Mouse (Mus musculus) kidney, adult 11 months (tissue): ENCODE data around the gene Hivep3.

Experiments used
- DNase-seq: peaks from one replicate; pipeline ENCODE4 v3.0.0; 2022

The Hivep3 gene

DNA sequence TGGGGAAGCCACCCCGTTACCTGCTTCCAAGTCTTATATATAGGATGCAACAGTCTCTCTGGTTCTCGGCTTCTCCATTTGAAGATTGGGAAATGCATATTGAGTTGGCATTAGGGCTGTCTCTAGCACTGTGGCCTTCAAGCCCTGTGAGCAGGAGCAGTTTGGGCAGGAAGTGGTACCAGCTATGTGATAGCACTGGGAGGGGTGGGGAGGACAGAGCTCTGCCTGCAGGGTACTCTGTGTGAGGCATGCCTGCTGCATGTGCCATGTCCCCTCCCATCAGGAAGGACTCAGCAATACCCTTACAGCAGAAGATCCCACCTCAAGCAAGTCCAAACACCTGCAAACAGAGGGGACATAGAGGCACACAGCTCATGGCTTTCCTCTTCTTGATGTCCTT is 142.0 kb downstream of the Hivep3 start:
- DNase-seq: no peak

DNA sequence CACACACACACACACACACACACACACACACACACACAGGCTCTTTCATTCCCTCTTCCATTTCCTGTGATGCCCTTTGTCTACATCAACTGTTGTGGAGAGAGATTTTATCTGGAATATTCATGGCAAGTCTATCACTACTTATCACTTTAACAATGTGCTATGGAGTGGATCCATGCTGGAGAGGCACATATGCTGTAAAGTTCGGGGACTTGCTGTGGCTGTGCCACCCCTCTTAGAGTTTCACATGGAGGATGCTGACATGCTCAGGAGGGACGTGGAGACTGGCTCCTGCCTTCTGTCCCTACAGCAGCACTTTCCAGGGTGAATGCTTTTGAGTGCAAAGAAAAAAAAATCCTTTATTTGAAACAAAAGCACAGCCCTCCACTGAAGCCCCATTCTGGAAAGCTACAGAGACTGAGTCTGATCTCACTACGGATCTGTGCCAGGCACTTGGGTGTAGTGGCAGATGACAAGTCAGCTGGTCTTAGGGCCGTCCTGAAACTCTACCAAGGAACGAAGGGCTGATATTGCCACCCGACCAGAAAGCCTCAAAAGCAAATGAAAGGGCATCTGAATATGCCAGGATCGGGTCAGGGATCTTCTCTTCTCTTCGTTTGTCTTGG is 143.1 kb downstream of the Hivep3 start:
- DNase-seq: no peak

DNA sequence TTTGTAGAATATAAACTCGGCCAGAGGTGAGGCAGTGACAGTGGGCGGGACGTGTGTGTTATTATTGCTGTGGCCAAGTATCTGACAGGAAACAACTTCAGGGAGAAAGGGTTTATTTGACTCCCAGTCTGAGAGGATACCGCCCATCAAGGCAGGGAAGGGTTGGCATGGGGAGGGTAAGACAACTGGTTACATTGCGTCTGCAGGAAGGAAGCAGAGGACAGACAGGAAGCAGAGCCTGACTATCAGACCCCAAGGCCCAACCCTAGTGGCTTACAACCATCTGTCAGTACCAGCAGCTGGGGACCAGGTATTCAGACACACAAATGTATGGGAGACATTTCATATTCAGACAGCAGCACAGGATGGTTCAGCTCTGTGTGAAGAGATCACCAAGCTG is 144.6 kb downstream of the Hivep3 start:
- DNase-seq: no peak

DNA sequence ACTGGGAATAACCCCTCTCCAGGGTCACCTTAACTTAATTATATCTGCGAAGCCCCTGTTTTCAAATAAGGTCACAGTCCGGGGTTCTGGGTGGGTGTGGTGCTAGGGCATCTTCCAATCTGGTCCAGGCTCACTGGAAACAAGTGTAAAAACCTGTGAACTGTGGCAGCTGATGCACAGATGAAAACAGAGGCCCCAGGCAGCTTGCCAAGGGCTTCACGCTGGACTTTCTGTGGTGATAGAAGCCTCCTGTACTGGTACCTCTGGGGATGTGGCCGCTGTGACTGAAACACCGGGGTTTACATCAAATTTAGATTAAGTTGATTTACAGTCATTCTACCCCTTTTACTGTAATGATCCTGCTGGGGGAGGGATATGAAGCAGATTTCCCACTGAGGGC is 146.1 kb downstream of the Hivep3 start:
- no peak for DNase-seq

DNA sequence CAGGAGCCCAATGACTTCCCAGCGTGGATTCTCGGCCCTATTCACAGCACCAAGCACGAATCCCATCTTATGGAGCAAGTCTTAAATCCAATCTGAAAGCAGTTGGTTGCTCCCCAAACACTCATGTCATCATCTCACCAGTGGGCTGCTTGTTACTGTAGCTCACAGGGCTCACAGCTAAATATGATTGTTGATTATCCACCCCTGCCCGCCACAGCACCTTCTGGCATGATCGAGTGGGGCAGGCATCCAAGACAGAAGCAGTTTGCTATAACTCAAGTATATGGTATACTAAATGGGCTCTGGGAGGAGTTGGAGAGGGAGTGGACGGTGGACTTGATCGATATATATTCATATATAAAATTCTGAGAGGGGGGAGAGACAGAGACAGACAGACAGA is 146.7 kb downstream of the Hivep3 start:
- DNase-seq: no peak

DNA sequence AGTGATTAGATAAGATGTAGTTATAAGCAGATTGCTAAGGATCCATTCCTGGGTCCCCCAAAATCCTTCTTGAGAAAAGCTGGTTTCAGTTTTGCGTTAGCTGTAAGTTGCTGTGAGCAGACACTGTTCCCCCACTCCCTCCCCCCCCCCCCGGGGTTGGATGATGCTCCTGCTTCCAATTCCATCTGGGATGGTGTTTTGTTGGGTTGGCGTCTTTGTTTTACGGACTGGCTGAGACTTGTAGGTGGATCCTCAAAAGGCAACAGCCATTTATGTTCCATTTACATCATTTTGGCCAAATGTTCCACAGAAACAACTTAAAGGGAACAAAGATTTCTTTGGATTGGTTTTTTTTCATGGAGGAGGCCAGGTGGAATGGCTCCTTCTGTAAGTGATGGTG is 147.7 kb downstream of the Hivep3 start:
- DNase-seq: no peak

DNA sequence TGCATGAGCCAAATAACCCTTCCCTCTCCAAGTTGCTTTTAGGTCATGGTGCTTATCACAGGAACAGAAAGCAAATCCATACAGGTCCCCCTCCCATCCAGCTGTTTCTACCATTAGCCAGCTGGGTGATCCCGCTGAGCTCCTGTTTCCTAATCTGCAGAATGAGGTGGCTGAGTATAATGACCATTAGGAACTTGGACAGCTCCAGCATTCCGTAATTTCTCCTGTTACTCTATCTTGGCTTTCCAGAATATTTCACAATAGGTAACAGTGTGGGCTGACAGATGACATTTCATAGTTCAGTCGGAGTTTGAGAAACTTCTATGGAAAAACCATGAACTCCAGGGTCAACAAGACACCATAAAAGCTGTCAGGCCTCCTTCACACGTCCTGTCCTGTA is 148.8 kb downstream of the Hivep3 start:
- no peak for DNase-seq

DNA sequence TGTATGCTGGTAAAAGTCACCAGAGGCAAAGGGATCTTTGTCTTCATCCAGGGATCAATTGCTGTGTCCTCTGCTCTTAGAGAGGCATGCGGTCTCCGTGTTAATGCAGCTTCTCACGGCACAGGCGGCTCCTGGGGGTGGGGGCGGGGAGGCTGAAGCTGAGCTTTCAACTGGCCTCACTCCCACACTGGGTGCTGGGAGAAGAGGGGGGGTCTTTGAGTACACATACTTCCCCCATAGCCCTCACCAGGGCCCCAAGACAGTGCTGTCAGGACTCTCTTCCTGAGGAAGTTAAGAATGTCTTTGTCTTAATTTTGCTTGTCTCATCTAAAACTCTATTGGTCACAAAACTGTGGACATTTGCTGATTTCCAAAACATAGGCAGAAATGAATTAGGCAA is 149.2 kb downstream of the Hivep3 start:
- DNase-seq: no peak

DNA sequence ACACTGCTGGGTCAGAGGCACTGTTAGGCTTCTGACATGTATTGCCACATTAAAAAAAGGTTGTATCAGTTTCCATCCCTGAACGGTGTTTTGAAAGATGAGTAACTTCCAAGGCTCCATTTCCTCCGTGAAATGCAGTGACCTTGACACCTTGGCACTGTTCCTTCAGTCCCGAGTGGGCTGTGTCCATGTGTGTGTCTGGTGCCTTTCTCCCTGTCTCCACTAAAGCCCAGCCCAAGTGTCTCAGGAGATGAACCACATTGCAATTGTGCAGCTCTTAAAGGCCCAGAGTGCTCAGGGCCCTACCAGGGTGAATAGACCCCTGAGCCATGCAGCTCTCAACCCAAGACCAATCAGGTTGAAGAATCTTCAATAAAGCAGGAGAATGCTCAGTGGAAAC is 153.0 kb downstream of the Hivep3 start:
- DNase-seq: no peak

DNA sequence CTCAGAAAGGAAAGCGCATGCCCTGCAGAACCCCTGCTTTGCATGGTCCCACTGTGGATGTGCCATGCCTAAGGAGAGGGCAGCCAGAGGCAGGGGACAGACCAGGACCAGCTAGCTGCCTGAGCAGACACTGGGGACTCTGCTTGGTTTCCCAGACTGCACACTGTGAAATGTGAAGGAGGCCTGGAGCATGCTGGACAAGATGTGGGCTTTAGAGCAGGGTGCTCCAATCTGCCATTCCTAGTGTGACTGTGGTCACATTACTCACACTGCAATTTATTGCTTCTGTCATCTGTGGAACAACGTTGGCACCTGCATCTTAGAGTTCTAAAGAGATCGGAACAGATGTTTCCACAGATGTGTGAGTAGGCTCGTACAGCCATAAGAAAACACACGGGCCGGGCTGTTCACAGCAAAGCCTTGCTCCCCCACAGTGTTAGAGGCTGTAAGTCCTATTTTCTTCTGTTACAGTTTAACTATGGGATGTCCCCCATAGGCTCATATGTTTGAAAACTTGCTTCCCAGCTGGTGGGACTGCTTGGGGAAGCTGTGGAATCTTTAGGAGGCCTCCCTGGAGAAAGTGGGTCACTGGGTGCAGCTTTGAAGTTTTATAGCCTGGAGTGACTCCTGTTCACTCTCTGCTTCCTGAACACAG is 154.1 kb downstream of the Hivep3 start:
- DNase-seq: no peak

DNA sequence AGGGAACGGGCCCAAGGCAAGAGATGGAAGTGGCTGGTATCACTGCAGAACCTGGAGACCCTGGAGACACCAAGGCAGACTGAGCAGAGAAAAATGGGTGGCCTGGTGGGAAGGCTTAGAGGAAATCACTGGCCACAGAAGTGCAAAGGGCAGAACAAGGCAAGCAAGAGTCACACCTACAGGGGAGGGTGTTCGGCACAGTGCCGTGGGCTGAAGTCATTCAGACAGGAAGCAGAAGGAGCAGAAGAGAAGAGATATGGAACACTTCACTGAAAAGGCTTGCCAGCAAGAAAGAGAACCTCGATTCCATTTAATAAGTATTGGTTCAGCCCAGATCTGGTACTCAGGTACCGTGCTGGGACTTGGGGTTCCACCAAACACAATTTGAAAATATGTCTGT is 156.2 kb downstream of the Hivep3 start:
- DNase-seq: no peak

DNA sequence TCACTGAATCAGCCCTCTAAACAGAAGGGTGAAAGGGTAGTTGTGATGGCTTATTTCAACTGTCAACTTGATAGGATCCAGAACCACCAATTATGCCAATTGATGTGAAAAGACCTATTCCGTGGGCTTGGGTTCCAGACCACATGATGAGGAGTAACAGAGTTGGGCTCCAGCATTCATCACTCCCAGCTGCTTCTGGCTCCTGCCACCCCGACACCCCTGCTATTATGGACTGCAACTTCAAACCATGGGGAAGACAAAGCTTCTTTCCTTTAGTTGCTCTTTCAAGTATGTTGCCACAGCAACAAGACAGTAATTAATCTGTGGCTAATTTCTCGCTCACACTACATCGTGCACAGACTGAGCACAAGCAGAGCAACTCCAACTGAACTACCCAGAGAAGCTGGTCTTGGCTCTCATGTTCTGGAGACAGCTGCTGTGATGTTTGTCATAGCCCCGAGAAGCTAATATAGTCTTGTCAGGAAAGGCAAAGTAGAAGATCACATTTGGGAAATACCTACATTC is 159.7 kb downstream of the Hivep3 start:
- DNase-seq: no peak

DNA sequence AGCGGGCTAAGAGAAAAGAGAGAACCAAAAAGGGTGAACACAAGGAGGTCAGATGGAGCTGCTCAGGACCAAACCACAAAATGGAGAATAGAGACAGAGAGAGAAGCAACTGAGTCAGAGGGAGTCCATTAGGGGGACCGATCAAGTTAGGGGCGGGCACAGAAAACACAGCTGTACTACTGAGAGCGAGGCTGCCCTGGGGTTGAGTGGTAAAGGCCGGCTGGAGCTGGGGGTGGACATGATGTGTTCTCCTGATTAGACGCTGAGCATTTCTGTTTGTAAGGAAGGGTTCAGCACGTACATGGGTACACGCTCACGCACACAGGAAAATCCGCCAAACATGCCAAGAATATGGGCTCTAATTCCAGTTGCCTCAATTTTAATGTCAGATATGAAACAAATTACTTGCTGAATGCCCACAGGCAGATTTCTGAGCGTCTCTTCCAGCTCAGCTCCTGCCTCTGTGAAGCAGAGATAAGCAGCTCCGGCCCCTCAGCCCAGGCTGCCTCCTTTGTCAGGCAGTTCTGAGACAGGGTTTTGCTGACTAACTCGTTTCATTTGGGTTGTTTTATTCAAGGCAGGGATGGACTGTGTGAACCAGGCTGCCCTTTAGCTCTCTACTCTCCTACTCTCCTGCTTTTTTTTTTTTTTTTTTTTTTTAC is 161.3 kb downstream of the Hivep3 start:
- no peak for DNase-seq

DNA sequence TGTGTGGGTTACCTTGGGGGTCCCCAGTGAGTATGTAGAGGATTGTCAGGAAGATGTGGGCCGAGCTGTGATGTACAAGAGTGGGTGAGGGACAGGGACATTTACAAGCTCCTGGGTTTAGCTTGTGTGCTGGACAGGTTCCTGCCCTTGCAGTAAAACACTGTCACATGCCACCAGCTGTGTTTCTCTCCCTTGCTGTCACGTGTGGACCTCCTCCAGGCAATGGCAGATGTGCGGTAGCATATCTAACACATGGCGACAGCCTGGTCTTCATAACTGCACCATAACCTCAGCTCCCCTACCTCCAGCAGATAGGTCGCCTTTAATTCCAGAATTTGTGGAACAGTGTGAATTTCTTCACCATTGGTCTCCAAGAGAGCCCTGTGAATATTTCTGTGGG is 161.9 kb downstream of the Hivep3 start:
- no peak for DNase-seq

DNA sequence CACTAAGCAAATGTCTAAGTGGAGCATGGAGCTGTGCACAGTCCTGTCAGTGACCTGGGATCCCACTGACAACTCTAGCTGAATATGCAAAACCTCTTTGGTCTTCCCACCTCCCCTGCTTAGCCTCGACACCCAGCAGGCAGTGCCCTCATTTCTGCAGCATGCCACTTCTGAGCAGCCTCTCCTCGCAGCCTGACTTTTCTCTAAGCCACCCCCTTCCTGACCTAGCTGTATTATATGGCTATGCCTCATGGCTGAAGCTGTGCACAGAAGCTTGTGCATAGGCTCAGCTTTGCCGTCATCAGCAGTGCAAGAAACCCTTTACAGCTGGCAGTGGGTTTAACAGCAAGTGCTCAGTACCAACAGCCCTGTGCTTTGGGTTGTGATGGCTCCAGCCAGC is 163.0 kb downstream of the Hivep3 start:
- no peak for DNase-seq

DNA sequence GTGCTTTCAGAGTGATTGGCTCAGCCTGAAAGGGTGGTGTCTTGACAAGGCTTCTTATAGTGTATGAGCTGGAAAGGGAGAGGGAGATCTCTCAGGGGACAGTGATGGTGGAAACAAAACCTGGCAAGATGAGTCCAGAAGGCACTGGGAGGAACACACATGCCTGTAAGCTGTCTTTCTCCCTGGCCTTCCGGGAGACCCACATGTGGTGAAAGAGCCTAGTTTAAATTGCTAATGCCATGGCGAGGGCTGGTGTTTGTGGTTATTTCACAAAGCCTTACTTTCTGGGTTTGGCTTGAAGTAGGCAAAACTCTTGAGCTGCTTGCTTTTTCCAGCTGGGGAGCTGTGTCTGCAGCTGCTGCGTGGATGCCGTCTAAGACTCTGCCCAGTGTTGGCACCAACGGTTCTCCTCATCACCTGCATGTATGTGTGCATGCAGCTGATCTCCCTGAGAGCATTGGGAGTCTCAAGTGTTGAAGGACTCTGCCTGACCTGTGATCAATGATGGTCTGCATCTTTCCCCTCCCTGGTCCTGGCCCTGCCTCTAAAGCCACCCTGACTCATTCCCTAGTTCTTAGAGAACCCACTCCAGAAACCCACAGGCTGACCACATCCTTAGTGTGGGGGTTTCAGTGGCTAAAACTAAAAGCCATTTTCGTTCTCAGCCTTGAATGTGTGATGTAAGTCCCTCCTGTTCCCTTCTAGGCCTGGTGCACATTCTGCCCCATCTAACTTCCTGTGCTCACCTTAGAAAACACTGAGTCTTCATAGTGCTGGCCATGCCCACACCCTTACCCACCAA is 163.7 kb downstream of the Hivep3 start:
- DNase-seq: no peak

DNA sequence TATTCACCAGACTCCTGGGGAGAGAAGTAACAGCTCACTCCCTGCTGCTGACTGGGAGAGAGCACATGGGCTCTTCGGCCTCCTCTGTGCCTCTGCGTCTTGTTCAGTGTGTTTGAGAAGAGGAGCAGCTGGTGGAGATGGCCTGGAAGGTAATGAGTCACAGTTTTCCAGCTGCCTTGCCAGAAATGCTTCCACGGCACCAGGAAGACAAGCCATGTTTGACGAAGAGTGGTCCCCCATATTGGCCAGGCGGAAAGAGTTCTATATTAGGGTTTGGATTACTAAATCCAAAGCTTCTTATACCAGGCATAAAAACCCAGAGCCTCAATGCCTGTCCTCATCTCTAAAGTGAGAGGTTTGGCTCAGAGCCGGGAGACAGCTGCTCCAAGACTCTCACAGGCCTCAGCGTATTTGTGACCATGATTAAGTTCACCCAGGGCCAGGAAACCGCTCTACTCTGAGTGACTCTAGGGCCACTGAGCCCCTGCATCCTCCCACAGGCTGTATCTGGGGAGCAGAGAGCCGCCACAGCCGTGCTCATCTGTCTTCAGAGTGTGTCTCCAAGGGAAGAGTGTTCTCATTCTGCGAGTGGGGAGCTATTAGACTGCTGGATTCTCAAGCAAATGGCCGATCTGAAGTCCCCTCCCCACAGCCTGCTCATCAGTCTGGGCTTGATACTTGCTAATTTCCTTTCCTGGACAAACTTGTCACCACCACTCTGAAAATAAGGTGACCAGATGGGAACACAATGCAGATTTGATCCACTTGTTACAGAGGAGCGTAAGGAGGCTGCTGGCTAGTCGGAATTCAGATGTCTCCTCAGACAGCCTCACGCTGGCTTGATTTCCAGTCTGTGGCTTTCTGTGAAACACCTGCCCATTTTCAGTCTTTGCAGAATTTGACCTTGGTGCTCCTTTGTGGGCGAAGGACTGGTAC is 168.2 kb downstream of the Hivep3 start:
- DNase-seq: no peak

DNA sequence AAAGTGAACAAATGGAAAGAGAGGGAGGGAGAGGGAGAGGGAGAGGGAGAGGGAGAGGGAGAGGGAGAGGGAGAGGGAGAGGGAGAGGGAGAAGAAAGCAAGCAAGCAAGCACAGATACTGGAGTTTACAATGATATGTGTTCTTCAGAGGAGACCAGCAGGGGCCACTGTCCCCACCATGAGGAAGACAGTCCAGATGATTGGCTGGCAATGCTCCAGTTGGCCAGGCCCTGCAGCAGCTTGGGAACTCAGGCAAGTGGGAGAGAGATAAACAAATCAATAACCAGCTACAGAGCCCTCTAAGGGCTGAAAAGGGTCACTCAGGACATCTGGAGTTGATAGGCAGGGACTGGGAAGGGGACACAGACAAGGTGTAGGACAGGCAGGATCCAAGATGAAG is 169.7 kb downstream of the Hivep3 start:
- no peak for DNase-seq

DNA sequence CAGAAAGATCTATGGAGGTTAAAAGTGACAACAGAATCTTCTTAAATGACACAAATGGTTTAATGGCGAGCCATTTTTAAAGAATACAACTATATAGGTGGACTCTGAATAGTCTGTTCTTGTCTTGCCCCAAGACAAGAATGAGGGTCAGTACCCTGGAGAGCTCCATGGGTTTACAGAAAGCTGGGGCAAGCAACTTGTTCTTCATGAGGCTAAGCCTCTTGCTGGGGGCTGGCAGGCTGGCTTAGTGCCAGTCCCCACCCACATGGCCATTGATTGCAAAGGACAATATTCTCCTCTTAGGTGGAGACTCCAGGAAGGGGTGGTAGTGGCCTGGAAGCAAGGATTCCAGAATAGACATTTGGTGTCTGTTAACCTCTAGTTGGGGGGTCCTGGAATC is 170.2 kb downstream of the Hivep3 start:
- no peak for DNase-seq

DNA sequence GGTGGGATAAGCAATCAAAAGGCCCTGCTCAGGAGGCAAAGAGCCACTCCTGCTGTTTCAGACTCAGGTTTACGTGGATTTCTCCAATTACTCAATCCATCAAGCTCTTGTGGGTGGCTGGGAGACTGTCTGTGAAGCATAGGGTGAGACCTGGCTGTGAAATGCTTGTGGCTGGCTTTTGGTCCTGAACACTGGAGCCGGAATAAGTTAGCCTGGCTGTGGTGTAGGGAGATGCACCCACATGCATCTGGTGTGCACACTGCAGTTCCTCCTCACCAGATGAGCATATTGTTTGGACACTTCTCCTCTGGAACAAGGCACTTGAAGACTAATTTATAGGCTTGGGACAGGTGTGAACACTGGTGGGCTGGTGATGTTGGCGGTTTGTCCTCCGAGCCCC is 170.7 kb downstream of the Hivep3 start:
- no peak for DNase-seq

DNA sequence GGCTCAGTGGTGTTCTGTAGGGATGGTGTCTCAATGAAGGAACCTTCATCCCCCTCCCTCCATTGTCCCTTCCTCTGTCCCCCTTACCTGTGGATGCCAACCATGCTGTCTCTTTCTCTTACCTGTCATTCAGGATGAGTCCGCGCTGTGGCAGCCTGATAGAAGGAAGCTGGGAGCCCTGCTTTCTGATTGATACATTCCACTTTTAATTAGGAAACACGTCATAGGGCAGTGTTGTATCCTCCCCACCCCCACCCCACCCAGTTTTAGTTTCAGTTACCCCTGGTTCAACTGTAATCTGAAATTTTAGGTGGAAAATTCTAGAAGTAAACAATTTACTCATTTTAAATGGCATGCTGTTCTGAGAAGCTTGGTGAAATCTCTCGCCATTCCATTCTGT is 173.5 kb downstream of the Hivep3 start:
- no peak for DNase-seq
